Mouse (Mus musculus): ENCODE results near the gene Gm45213.
"Not testable (repeated sequence)": the region's sequence is repeated elsewhere in the genome, so short reads cannot be mapped to it uniquely, and the experiment has no call there.

Gene Gm45213

GRCm38 (mm10) chr7:66048446-66049230, 5.2 kb downstream of the Gm45213 start:
- DNase-seq (ENCODE audit: low spot score in 2 of 2), result no peak

GRCm38 (mm10) chr7:66053946-66054483, 10.6 kb downstream of the Gm45213 start:
- no peak for DNase-seq (ENCODE audit: low spot score in 2 of 2)

GRCm38 (mm10) chr7:66055356-66055755, 12.0 kb downstream of the Gm45213 start:
- DNase-seq (ENCODE audit: low spot score in 2 of 2), result not testable (repeated sequence)

- no peak for DNase-seq (ENCODE audit: low spot score in 2 of 2)
These were observed 15.3 kb downstream of the Gm45213 start, which contains the start of gene Snrpa1 for GRCm38 (mm10) chr7:66058703-66059102. Gene Snrpa1 (plus strand): TSS chr7:66059003.

GRCm38 (mm10) chr7:66060066-66060956, 16.9 kb downstream of the Gm45213 start:
- DNase-seq (ENCODE audit: low spot score in 2 of 2), result peak; percentile 74 to 82

GRCm38 (mm10) chr7:66061057-66061456, 17.7 kb downstream of the Gm45213 start:
- no peak for DNase-seq (ENCODE audit: low spot score in 2 of 2)

- DNase-seq (ENCODE audit: low spot score in 2 of 2), result no peak
These were observed 33.0 kb downstream of the Gm45213 start for GRCm38 (mm10) chr7:66076411-66076810.

DNA sequence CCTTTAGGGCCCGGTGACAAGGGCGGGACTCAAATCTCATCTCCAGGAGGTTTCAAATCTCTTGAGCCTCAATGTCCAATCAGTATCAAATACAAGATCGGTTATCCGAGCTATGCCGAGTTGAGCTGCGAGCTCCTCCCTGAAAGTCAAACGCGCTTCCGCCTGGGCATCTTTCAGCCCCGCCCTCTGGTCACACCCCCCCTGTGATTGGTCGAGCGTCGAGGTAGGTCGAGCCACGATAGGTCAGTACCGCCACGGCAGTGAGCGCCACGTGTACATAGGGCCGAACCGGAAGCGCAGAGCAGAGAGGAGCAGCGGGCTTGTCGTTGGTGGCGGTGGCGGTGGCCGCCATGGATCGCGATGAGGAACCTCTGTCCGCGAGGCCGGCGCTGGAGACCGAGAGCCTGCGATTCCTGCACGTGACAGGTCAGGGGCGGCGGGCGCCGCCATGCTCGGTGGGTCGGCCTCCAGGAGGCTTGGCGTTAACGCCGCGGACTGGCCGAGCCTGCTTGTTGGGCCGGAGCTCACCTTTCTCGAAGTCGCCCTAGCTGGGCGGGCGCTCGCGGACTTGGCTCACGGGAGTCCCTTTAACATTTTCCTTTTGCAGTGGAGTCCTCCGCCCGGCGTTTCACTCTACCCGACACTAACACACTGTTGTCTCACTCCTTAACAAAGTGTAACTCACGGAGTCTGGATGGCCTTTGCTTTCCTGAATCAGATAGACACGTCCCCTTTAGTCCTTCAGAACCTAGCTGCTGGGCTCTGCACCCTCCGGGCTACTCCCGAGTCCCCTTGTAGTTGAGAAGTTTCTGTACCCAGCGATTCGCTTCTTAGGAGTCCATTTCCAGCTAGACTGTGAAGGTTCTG, 36.2 kb downstream of the Gm45213 start, which contains the start of gene Selenos:
Selenos (plus strand) TSS at position 286 of the 867 bp plus-strand sequence.
- DNase-seq (ENCODE audit: low spot score in 2 of 2), result peak; percentile 91 to 92

DNA sequence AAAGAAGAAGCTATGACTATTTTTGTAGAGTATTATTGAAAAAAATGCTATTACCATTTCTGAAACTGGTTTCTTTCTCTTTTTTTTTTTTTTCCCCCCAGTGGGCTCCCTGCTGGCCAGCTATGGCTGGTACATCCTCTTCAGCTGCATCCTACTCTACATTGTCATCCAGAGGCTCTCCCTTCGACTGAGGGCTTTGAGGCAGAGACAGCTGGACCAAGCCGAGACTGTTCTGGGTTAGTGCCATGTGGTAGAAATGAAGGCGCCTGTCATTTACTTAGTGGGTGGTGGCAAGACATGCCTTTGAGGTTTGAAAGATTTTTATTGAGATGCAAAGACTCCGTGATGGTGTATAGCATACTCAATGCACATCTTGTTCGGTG, 36.8 kb downstream of the Gm45213 start:
- DNase-seq (ENCODE audit: low spot score in 2 of 2), result no peak

DNA sequence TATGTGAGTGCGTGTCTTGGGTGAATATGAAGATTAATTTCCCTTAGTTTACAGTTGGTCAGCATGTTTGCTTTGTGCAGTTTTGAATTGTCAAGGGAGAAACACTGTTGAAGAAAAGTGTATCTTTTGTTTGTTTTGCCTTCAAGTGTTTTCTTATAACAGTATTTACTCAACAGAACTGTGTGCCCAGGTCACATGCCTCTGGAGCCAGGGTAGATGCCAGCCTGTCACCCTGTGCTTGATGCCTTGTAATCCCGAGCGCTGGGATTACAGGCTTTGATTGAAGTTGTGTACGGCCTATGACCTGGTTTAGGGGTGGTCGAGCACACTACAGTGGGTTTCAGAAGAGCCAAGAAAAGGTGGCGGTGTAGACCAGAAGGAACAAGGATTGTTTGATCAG, 40.4 kb downstream of the Gm45213 start:
- no peak for DNase-seq (ENCODE audit: low spot score in 2 of 2)

DNA sequence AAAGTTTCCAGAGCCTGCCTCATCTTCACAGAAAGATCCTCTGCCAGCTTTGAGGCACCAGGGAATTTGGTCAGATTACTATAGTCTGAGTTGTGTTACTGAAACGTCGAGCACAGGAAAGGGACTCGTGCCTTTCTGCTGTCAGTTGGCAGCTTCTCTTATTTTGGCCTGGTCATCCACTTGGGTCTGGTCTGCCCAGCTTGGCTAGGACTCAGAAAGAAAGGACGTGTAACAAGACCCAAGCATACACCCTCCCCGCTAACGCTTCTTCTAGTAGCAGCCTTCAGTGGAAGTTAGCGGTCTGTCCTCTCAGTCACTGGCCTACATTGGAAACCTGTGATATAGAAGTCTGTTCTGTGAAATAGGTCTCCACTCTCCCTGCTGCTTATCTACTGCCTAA, 41.1 kb downstream of the Gm45213 start:
- no peak for DNase-seq (ENCODE audit: low spot score in 2 of 2)

DNA sequence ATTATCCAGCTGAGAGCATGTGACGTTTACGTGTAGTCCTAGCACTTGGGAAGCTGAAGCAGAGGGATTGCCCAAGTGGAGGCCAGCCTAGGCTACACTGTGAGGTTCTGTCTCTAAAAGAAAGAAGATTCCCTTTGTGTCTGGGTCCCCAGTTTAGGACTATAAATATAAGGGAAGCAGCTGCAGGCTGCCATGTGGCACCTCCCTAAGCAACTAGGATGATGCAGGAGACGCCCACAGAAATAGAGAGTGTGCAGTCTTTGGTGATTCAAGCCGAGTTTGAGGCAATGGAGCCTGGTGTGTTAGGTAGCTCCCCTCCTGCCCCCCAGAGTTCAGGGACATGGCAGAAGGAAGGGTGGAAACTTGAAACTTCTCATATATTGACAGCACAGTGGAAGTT, 44.2 kb downstream of the Gm45213 start:
- no peak for DNase-seq (ENCODE audit: low spot score in 2 of 2)

- no peak for DNase-seq (ENCODE audit: low spot score in 2 of 2)
These were observed 44.7 kb downstream of the Gm45213 start for GRCm38 (mm10) chr7:66088077-66088476.

- DNase-seq (ENCODE audit: low spot score in 2 of 2), result no peak
These were observed 47.3 kb downstream of the Gm45213 start for GRCm38 (mm10) chr7:66090676-66091190.

DNA sequence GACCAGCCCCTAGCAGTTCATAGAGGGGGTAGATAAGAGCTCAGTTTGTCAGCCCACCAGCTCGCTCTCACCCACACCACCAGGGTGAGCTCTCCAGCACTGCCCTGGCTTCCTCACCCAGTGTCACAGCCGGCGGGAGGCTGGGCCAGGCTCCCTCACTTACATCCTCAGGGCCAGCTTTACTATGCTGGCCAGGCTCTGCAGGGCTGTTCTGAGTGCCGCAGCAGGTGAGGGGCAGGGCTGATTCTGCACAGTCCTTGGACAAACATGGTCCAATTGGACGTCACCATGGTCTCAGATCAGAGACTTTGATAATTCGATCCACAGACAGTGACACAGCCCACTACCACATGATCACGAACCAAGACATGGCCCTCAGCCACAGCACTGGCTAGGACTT, 48.2 kb downstream of the Gm45213 start:
- no peak for DNase-seq (ENCODE audit: low spot score in 2 of 2)

DNA sequence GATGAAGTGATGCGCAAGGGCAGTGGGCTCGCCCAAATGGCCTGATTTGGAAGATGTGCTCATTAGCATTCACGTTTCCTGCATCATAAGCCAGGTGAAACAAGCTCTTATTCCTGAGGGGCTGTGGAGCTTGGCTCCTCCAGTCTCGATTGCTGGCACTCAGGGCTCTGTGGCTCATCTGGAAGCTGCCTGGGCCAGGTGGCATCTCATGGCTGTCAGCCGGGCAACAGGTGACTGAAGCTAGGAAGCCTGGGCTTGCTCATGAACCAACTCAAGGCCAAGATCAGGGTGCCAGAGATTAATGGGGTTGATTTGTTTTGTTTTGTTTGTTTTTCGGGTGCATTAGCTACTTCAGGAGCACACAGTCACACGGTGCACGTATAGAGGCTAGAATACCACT, 49.3 kb downstream of the Gm45213 start:
- DNase-seq (ENCODE audit: low spot score in 2 of 2), result no peak

DNA sequence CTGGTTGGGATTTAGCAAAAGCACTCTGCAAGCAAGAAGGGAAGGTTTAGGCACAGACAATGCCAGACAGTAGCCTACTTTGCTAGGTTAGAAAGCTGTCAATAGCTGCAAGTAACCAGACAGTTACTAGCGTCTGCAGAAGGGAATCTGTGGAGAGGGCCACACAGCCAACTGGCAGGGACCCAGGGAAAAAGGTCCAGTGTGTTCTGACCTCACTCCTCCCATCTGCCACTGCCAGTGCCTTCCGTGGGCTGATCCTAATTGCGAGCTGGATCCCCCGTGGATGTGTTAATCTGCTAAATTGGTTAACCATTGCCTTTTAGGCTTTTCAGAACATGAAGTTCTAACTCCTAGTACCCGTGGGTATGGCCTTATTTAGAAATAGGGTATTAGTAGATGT, 50.7 kb downstream of the Gm45213 start:
- DNase-seq (ENCODE audit: low spot score in 2 of 2), result no peak

DNA sequence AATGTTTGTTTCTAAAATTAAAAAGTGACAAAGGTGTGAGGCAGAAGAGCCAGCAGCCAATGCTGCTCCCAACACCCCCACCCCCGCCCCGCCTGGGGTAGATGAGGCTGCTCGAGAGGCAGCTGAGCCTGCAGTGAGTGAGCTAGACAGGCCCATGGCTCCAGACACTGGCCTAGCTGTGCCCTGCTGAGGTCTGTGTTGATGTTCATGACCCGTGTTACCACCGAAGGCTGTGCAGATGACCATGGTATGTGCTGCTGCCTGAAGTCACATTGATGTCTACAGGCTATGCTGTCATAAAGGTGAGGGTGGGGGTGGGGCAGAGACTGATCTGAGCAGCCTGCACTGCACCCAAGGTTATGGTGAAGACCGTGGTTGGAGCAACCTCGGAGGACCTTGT, 55.4 kb downstream of the Gm45213 start:
- DNase-seq (ENCODE audit: low spot score in 2 of 2), result no peak

DNA sequence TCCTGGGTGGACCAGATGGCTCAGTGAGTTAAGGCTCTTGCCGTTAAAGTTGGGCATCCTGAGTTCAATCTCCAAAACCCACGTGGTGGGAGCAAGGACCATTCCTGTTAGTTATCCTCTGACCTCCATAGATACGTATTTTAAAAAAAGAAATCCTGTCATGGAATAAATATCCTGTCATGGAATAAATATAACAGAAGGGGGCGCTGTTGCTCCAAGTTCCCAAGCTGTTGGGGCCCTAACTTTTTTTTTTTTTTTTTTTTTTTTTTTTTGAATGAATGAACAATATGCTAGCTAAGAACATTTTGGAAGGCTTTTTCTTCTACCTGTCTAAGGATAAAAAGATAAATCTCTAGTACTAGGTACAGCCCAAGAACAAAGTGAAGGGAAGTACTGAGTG, 58.5 kb downstream of the Gm45213 start:
- no peak for DNase-seq (ENCODE audit: low spot score in 2 of 2)

DNA sequence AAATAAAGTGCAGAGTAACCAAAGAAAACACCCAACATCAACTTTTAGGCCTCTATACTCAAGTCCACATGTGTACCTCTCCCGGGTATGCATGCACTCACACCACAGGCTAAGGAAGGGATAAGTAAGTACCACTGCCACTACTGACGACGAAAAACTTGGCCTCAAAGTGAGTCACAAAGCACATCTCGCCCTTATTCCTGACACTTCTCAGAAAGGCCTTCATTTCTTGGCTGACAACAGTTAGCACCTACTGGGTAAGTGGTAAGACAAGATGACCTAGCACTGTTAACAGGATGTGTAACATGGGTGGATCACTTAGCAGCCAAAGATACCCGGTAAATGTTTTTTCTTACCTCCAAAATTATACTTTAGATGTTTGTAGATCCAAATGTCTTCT, 61.1 kb downstream of the Gm45213 start:
- DNase-seq (ENCODE audit: low spot score in 2 of 2), result no peak

- DNase-seq (ENCODE audit: low spot score in 2 of 2), result no peak
These were observed 62.4 kb downstream of the Gm45213 start for GRCm38 (mm10) chr7:66105771-66106170.
